Mouse (Mus musculus) megakaryocyte, embryonic 14.5 days (primary cell): ENCODE measurements around the gene Zfp988.
"Not testable (repeated sequence)": the region's sequence is repeated elsewhere in the genome, so short reads cannot be mapped to it uniquely, and the experiment has no call there.

Experiments used
- FLI1 ChIP-seq: IDR thresholded peaks from 2 replicates; pipeline ENCODE4 v1.6.1; 2012; ENCODE audit warnings: low read length, inconsistent platforms, mixed read lengths
- GATA1 ChIP-seq: IDR thresholded peaks from 3 replicates; pipeline ENCODE4 v1.6.1; 2012; ENCODE audit warnings: mixed read lengths, low read length, inconsistent platforms, borderline replicate concordance

DNA sequence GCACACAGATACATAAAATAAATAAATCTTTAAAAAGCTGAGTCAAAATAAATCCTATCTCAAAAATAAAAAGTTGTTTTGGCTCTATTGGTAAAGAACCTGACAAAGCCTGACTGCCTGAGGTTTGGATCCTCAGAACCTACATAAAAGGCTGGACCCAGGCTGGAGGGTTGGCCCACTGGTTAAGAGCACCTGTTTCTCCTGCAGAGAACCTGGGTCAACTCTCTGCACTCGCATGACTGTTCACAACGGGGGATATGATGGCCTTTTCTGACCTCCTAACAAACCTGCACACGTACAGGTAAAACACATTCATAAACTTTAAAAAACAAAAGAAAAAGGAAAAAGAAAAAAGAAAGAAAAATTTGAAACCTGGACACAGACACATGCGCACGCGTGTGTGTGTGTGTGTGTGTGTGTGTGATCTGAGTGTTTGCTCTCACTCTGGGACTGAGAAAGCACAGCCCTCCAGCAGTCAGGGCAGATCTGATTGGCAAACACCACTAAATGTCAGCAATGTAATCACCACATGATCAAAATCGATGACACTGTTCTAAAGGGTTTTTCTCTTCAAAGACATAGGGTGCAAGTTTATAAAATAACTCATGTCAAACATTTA, 34.2 kb downstream of the Zfp988 start:
- TF ChIP-seq GATA1, FLI1: not testable (repeated sequence)
